Mouse (Mus musculus) frontal cortex, postnatal 10 days (tissue): ENCODE results near the gene Gdf5.

Experiments used
- DNase-seq, 2 experiments: peaks; one replicate each; pipeline ENCODE4 v3.0.0; 2022; ENCODE audit warnings: low spot score in 2 of 2, mixed read lengths in 1 of 2

The Gdf5 gene

GRCm38 (mm10) chr2:155945124-155945523 is at the start of gene Gdf5:
Gene Gdf5 (minus strand): TSS chr2:155945367.
- DNase-seq, result no peak

GRCm38 (mm10) chr2:155991863-155992321 is 46.7 kb upstream of the Gdf5 start:
- DNase-seq, result peak; percentile 36 to 63

- no peak for DNase-seq
Measured at GRCm38 (mm10) chr2:155991151-155991550, 46.0 kb upstream of the Gdf5 start.

- no peak for DNase-seq
Measured at GRCm38 (mm10) chr2:155989085-155989484, 43.9 kb upstream of the Gdf5 start.

- DNase-seq, result no peak
Measured at GRCm38 (mm10) chr2:155987131-155987530, 42.0 kb upstream of the Gdf5 start.

- DNase-seq, result no peak
Measured at GRCm38 (mm10) chr2:155985776-155986175, 40.6 kb upstream of the Gdf5 start.

GRCm38 (mm10) chr2:155979328-155979991 is 34.3 kb upstream of the Gdf5 start:
- DNase-seq, result no peak

GRCm38 (mm10) chr2:155974087-155974731 is 29.0 kb upstream of the Gdf5 start:
- no peak for DNase-seq

GRCm38 (mm10) chr2:155973348-155973747 is 28.2 kb upstream of the Gdf5 start:
- no peak for DNase-seq

- no peak for DNase-seq
Measured at GRCm38 (mm10) chr2:155962991-155963390, 17.8 kb upstream of the Gdf5 start.

GRCm38 (mm10) chr2:155961862-155962261 is 16.7 kb upstream of the Gdf5 start:
- no peak for DNase-seq

- DNase-seq, result no peak
Measured at GRCm38 (mm10) chr2:155959981-155960380, 14.8 kb upstream of the Gdf5 start.

GRCm38 (mm10) chr2:155956134-155957059 is 11.2 kb upstream of the Gdf5 start, which contains the start of gene Cep250:
Gene Cep250 (plus strand): TSS chr2:155956458.
- DNase-seq, result peak; percentile 73 to 86

GRCm38 (mm10) chr2:155952006-155952405 is 6.8 kb upstream of the Gdf5 start:
- peak; percentile 48 to 55 for DNase-seq

- DNase-seq, result no peak
Measured at GRCm38 (mm10) chr2:155949362-155949761, 4.2 kb upstream of the Gdf5 start.

GRCm38 (mm10) chr2:155947390-155948002 is 2.3 kb upstream of the Gdf5 start:
- DNase-seq, result no peak

GRCm38 (mm10) chr2:155946499-155946898 is 1.3 kb upstream of the Gdf5 start:
- DNase-seq, result no peak

- DNase-seq, result peak; percentile 43 to 66
Measured at GRCm38 (mm10) chr2:155946069-155946468, 902 bp upstream of the Gdf5 start.

GRCm38 (mm10) chr2:155945580-155945979 is 413 bp upstream of the Gdf5 start:
- DNase-seq, result no peak

GRCm38 (mm10) chr2:155944685-155945084 is 482 bp downstream of the Gdf5 start:
- DNase-seq, result no peak

GRCm38 (mm10) chr2:155943463-155943862 is 1.7 kb downstream of the Gdf5 start:
- no peak for DNase-seq
